Mouse (Mus musculus) mature B cell (primary cell): ENCODE data around the gene Klhl21.

Source experiments
- in situ Hi-C: fragments of 300-500 bp; cut with MboI; formaldehyde crosslinking; loops from 2 replicates; pipeline ENCODE4 v1.14.3; 2019

Gene Klhl21

DNA sequence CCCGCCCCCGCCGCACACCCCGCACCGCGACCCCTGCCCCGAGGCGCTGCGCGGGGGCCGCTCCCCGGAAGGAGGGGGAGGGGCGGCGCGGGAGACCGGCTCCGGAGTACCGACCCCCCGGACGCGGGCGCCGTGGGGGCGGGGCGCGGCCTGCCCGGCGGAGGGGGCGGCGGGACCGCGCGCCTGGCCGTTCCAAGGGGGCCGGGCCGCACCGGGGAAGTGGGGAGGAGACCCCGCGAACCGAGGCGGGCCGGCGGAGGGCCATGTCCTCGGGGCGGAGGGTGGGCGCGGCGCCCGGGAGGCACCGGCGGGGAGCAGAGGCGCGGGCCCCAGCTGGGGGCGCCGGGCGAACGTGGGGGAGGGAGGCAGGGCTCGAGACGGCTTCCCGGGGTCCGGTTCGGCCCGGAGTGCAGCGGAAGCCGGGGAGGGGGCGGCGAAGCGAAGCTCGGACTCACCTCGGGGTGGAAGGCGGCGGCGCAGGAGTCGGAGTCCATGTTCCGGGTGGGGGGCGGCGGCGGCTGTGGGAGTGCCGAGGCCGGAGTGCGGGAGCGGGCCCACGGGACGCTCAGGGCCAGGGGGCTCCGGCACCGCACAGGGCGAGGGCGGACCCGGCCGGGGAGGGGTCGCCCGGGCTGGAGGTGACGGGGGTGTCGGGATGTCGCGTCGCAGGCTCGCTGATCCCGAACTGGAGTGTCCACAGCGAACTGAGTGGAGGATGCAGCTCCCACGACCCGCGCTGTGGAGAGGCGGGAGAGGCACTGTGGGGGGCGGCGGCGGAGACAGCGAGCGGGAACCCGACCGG lies 13.0 kb upstream of the Klhl21 start:
- in situ Hi-C loops = no loop called here

- in situ Hi-C loops = no loop called here
Measured at GRCm38 (mm10) chr4:151996173-151996950, 12.2 kb upstream of the Klhl21 start, which contains the start of gene Phf13. Gene Phf13 (minus strand): TSS chr4:151996258.

GRCm38 (mm10) chr4:151996951-151997222 lies 11.7 kb upstream of the Klhl21 start:
- in situ Hi-C loops = no loop called here

GRCm38 (mm10) chr4:151997701-151998100 lies 10.9 kb upstream of the Klhl21 start:
- in situ Hi-C loops = no loop called here

DNA sequence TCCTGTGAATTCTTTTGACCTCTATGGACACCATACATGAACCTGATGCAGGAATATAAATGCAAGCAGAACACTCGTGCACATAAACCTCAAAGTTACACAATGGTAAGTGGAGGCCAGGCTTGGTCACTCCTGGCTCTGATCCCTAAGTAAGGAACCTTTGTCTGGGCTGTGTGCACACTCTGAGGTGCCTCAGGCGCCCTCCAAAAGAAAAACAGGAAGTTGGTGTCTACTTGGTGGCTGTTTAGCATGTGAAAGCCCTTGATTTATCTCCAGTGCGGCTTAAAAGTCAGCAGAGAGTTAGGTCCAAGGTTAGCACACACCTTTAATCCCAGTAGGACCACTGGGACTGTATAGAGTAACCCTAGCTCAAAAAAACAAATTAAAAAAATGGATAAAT lies 9.1 kb upstream of the Klhl21 start:
- in situ Hi-C loops = no loop called here

- in situ Hi-C loops = no loop called here
Measured at GRCm38 (mm10) chr4:152000906-152001305, 7.7 kb upstream of the Klhl21 start.

GRCm38 (mm10) chr4:152001335-152001734 lies 7.3 kb upstream of the Klhl21 start:
- in situ Hi-C loops = no loop called here

GRCm38 (mm10) chr4:152002063-152002462 lies 6.5 kb upstream of the Klhl21 start:
- in situ Hi-C loops = no loop called here

GRCm38 (mm10) chr4:152006137-152006536 lies 2.5 kb upstream of the Klhl21 start:
- in situ Hi-C loops = no loop called here

- in situ Hi-C loops = no loop called here
Measured at GRCm38 (mm10) chr4:152006812-152007211, 1.8 kb upstream of the Klhl21 start.

- in situ Hi-C loops = no loop called here
Measured at GRCm38 (mm10) chr4:152007481-152008147, 989 bp upstream of the Klhl21 start.

DNA sequence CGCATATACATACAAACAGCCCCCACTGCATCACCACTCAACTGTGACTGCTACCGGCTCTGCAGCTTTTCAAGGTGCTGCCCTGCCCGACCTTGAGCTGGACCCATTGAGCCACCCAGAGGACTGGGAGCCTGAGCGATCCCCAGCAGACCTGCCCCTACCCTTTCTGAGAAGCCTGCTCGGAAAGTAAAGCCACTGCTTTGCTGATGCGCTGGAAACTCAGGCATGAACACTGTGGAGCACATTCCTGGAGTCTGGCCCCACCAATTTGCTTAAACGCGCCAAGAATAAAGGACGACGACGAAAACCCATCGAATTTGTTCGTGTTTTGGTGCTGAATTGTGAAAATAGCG lies 479 bp upstream of the Klhl21 start:
- in situ Hi-C loops = no loop called here

DNA sequence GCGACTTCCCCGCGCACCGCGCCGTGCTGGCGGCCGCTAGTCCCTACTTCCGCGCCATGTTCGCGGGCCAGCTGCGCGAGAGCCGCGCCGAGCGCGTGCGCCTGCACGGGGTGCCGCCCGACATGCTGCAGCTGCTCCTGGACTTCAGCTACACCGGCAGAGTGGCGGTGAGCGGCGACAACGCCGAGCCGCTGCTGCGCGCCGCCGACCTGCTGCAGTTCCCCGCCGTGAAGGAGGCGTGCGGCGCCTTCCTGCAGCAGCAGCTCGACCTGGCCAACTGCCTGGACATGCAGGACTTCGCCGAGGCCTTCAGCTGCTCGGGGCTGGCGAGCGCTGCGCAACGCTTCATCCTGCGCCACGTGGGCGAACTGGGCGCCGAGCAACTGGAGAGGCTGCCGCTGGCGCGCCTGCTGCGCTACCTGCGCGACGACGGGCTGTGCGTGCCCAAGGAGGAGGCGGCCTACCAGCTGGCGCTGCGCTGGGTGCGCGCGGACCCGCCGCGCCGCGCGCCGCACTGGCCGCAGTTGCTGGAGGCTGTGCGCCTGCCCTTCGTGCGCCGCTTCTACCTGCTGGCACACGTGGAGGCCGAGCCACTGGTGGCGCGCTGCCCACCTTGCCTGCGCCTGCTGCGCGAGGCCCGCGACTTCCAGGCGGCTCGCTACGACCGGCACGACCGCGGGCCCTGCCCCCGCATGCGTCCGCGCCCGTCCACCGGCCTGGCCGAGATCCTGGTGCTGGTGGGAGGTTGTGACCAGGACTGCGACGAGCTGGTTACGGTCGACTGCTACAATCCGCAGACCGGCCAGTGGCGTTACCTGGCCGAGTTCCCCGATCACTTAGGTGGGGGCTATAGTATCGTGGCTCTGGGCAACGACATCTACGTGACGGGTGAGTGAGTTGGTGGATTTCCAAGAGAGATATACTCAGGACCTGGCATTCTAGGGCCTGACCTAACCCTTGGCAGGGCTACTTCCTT lies 761 bp downstream of the Klhl21 start:
- in situ Hi-C loops = no loop called here

DNA sequence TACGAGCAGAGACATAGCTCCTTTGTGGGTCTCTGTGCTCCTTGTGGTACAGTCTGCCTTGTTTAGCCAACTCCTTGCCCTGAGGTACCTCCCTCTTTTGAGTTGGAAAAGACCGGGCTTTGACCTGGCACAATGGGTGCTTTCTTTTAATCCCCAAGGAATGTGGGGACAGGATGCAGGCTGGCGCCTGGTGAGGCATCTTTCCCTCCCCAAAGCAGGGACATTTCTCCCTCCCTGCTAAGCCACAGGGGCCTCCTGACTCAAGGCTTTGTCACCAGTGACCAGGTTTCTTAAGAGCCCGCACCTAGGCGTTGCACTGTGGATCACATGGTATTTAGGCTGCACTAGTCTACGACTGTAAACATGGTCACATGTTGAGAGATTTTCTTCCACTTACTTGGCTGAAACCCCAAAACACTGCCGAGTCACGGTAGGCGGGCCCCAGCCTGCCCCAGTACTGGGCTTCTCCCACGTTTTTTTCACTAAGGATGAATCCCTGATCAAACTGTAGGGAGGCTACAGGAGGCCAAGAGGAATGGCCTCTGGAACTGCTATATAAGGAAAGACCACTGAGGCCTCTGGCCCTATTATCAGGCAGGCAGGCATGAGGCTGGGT lies 1.6 kb downstream of the Klhl21 start:
- in situ Hi-C loops = no loop called here

GRCm38 (mm10) chr4:152010707-152011134 lies 2.1 kb downstream of the Klhl21 start:
- in situ Hi-C loops = no loop called here

GRCm38 (mm10) chr4:152011171-152011760 lies 2.7 kb downstream of the Klhl21 start:
- in situ Hi-C loops = no loop called here

- in situ Hi-C loops = no loop called here
Measured at GRCm38 (mm10) chr4:152012109-152012508, 3.5 kb downstream of the Klhl21 start.

- in situ Hi-C loops = no loop called here
Measured at GRCm38 (mm10) chr4:152013036-152013813, 4.6 kb downstream of the Klhl21 start.

DNA sequence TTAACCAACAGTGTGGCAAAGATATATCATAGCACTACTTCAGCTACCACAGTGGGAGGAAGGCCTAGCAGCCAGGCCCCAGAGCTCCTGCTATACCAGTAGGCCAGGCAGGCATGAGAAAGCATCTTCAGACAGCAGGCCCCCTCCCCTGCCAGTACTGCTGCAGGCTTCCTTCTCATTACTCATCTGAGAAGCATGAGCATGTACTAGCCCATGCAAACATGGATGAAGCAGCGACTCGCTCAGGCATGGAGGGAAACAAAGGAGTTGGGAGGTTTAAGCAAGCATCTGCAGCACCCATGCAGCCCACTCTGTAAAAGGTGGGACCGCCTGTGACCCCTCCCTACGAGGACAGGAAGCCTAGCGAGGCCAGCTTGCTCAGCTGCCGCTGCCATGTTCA lies 10.5 kb downstream of the Klhl21 start:
- in situ Hi-C loops = no loop called here

- in situ Hi-C loops = no loop called here
Measured at GRCm38 (mm10) chr4:152020024-152020423, 11.4 kb downstream of the Klhl21 start.
